Mouse (Mus musculus): ENCODE data around the gene Urah.

DNA sequence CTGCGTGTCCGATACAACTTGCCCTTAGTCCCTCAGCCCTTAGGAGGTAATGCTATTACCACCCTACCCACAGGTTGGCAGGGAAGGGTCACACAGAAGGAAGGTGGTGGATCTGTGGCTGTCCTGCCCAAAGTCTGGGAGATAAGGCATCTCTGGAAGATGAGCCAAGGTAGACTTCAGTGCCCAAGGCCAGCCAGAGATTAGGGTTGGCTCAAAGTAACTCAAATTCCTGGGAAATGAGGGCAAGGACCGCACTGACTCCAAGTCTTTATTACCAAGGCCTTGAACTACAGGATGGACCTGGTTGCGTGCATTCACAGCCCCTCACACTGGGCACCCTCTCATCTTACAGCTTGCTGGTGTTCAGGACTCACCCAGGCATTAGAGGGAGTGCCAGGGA, 17.1 kb downstream of the Urah start:
- TF ChIP-seq CTCF (conservative IDR thresholded peaks at IDR 0.05; ENCODE audit: low read length), result no peak
- TF ChIP-seq POU5F1 (IDR thresholded peaks at IDR 0.05; ENCODE audit: borderline replicate concordance, low read length), result no peak
- no peak for TF ChIP-seq NANOG (IDR thresholded peaks at IDR 0.05; ENCODE audit: borderline replicate concordance, low read length)
